Mouse (Mus musculus) small intestine, adult 10 weeks (tissue): ENCODE measurements around the gene Retreg3. TPM values are rescaled to one million over a fixed set of nuclear protein-coding genes. Genes with fewer than 3 reads are reported as not detected.

Experiments used
- polyA plus RNA-seq: library from polyadenylated mRNA; stranded (reverse); fragments of 350-450 nt; fragmentation: Illumina TruSeq; extraction: RNeasy Lipid Tissue Mini Kit (QIAGEN cat#74804); gene quantifications from one replicate; pipeline ENCODE4 v1.2.3, GENCODE M21; 2014; ENCODE audit warnings: low replicate concordance

The Retreg3 gene
- 33.3 TPM for polyA plus RNA-seq

DNA sequence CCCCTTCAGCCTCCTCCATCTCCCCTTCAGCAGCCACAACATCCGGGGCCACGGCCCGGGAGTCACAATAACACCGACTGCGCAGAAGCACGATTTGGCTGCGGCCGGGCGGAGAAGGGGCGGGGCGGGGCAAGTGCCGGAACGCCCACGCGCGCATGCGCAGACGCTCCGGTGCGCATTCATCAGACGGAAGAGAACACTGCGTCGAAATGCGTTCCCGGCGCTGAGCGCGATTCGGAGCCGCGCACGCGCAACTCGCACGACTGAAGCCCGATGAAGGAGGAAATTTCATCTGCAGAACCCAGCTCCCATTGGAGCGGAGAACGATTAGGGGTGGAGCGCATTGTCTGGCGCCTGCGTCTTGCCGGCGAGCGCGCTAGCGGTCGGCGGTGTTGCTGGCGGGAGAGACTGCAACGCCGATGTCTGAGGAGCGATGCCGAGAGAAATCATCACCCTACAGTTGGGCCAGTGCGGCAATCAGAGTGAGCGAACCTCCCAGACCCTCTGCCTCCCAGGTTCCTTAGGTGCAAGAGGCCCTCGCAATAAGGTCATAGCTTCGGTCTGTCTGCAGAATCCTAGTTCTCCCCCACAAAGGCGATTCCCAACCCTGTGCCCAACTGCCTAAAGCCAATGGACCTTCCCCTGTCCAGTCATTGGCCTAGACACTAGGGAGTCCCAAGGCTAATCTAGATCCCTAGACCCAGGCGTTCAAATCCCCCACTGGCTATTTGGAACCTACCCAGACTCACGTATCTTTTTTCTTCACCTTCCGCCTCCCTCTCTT is at the start of gene Retreg3, which contains the start of gene Tubg1:
Gene Retreg3 (minus strand): TSS at position 133 of the 784 bp plus-strand sequence.
Gene Tubg1 (plus strand): TSS at position 178 of the 784 bp plus-strand sequence.

GRCm38 (mm10) chr11:101155728-101156371 is 36.2 kb upstream of the Retreg3 start, which contains the start of gene Tubg2:
Gene Tubg2 (plus strand): TSS chr11:101155907.

DNA sequence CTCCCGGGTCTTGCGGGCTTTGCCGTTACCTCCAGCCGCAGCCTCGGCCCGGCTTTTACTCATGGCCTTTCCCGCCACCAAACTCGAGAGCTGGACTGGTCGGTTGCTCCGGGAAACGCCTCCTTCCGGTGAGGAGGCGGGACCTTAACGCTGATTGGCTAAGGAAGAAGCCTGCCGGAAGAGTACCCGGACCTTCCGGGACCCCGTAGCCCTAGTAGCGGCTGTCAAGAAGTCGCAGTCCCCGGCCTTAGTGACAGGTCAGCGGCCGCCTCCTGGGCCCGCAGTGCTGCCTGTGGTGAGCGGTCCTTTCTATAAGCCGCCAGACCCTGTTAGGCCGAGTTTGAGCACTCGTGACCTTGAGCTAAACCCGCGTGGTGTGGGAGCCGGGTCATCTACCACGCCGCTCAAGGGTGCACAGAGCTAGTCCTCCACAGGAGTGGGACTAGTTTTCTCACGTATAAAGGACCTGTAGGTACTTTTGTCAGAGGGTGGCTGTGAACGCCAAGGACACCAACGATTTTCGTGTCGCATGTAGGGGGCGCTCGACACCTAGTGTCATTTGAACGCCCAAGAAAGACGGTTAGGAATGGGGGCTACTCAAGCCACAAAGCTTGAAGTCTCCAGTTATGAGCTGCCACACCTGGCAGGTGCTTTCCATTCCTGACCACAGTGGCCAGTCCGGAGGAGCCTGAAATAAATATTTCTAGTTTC is 24.2 kb downstream of the Retreg3 start, which contains the start of gene Psmc3ip:
Gene Psmc3ip (minus strand): TSS at position 123 of the 711 bp plus-strand sequence.

DNA sequence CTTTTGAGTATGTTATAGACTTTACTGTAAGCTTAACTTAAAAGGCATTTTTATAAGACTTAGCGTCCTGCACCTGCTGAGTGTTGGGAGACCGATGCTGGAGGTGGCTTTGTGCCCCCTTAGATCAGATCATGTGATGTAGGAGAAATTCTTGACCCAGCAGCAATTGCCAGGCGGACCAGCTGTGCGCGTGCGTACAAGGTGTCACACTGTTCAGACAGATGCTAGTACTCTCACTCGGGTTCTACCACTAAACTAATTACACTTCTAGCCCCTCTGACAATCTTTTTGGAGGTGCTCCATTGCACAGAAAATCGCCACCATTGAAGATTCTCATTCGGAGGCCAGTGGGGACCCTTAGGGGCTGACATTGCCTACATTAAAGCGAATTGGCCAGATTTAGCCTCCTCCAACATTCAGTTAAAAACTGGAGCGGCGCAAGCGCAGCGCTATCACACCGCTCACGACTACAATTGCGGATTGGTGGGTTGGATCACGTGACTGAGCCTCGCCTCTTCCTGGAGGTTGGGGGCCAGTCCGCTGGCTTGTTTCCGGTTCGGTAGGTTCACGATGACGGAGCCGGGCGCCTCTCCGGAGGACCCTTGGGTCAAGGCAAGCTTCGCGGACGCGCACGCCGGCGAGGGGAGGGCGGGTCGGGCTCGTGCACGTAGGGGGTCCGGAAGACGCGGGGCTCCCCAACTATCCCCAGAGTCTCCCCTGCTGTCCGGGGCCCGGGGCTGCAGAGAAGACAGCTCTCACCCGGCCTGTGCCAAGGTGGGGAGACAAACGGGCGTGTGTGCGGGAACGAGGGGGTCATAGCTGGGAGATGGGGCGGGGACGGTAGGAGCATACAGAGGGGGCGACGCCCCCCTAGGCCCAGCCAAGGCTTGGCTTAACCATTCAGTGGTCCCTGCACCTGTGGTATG is 32.7 kb downstream of the Retreg3 start, which contains the start of gene Mlx:
Gene Mlx (plus strand): TSS at position 522 of the 926 bp plus-strand sequence.

GRCm38 (mm10) chr11:101082208-101083082 is 37.2 kb downstream of the Retreg3 start, which contains the start of gene Coasy:
Gene Coasy (plus strand): TSS chr11:101082565.

GRCm38 (mm10) chr11:101078121-101078520 is 41.6 kb downstream of the Retreg3 start, which contains the start of gene Hsd17b1:
Gene Hsd17b1 (plus strand): TSS chr11:101078411.

GRCm38 (mm10) chr11:101069391-101070188 is 50.1 kb downstream of the Retreg3 start, which contains the start of gene Naglu:
Gene Naglu (plus strand): TSS chr11:101070012.

Other genes with a start within 250 kb of the Retreg3 start
- gene Stat3, start 180.4 kb downstream of the Retreg3 start, polyA plus RNA-seq, result 18.7 TPM
- 15.7 TPM for gene Cavin1, start 149.0 kb downstream of the Retreg3 start, polyA plus RNA-seq
- 68.7 TPM for gene Atp6v0a1, start 110.4 kb downstream of the Retreg3 start, polyA plus RNA-seq
- not detected for gene Naglu, start 49.9 kb downstream of the Retreg3 start, polyA plus RNA-seq
- gene Hsd17b1, start 41.5 kb downstream of the Retreg3 start, polyA plus RNA-seq, result not detected
- gene Coasy, start 37.3 kb downstream of the Retreg3 start, polyA plus RNA-seq, result 0.59 TPM
- gene Mlx, start 32.6 kb downstream of the Retreg3 start, polyA plus RNA-seq, result 98.3 TPM
- 0.52 TPM for gene Psmc3ip, start 24.5 kb downstream of the Retreg3 start, polyA plus RNA-seq
- 0.82 TPM for gene Tubg1, start within 50 bp of the Retreg3 start, polyA plus RNA-seq
- gene Tubg2, start 36.0 kb upstream of the Retreg3 start, polyA plus RNA-seq, result not detected
- 0.22 TPM for gene Cntnap1, start 50.6 kb upstream of the Retreg3 start, polyA plus RNA-seq
- 0.52 TPM for gene Plekhh3, start 51.5 kb upstream of the Retreg3 start, polyA plus RNA-seq
- gene Ccr10, start 55.5 kb upstream of the Retreg3 start, polyA plus RNA-seq, result not detected
- 22.1 TPM for gene Ezh1, start 106.6 kb upstream of the Retreg3 start, polyA plus RNA-seq
- 1.6 TPM for gene Ramp2, start 126.1 kb upstream of the Retreg3 start, polyA plus RNA-seq
- gene Vps25, start 133.8 kb upstream of the Retreg3 start, polyA plus RNA-seq, result 73.6 TPM
- not detected for gene Wnk4, start 140.7 kb upstream of the Retreg3 start, polyA plus RNA-seq
- gene Cntd1, start 159.1 kb upstream of the Retreg3 start, polyA plus RNA-seq, result 2.6 TPM
- gene Coa3, start 159.2 kb upstream of the Retreg3 start, polyA plus RNA-seq, result 4.3 TPM
- gene Becn1, start 182.4 kb upstream of the Retreg3 start, polyA plus RNA-seq, result 158 TPM
- 194 TPM for gene Psme3, start 196.3 kb upstream of the Retreg3 start, polyA plus RNA-seq
- gene Aoc2, start 205.2 kb upstream of the Retreg3 start, polyA plus RNA-seq, result 0.59 TPM
- 8.7 TPM for gene Aoc3, start 210.7 kb upstream of the Retreg3 start, polyA plus RNA-seq
- gene G6pc, start 247.7 kb upstream of the Retreg3 start, polyA plus RNA-seq, result 126 TPM